Mouse (Mus musculus): ENCODE measurements around the gene Polr2l.
"Not testable (repeated sequence)": the region's sequence is repeated elsewhere in the genome, so short reads cannot be mapped to it uniquely, and the experiment has no call there.

Gene Polr2l

DNA sequence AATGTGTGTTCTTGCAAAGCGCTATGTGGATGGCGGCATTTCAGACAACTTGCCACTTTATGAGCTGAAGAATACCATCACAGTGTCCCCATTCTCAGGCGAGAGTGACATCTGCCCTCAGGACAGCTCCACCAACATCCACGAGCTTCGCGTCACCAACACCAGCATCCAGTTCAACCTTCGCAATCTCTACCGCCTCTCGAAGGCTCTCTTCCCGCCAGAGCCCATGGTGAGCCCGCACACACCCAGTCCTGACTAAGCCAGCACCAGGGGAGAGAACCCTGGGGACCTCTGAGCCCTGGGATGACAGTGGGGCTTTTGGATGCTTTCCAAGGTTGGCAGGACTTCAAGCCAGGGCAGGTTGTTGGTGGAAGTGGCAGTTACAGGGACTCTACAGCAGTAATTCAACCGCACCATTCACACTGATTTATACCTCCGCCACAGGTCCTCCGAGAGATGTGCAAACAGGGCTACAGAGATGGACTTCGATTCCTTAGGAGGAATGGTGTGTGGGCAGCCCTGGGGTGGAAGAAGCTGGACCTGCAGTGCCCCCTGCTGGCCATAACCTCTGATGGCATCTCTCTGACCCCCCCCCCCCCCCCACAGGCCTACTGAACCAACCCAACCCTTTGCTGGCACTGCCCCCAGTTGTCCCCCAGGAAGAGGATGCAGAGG lies 16.8 kb downstream of the Polr2l start:
- Histone ChIP-seq H3K27me3 (ENCODE audit: insufficient read depth, low read length) (peaks cover 50% of the 10 kb centered on the region), H3K36me3 (ENCODE audit: insufficient read depth, low read length) (peaks cover 17% of the 10 kb centered on the region), H3K4me1 (replicated peaks; ENCODE audit: low read depth, low read length) (peaks cover 77% of the 10 kb centered on the region), H3K9me3 (ENCODE audit: low read length) (no peaks in the 10 kb centered on the region), H3K4me3 (replicated peaks; ENCODE audit: low read length) (no peak overlapping the region)
- TF ChIP-seq NANOG (IDR thresholded peaks at IDR 0.05; ENCODE audit: borderline replicate concordance, low read length), result no peak
- peak; percentile 37 for TF ChIP-seq CTCF (conservative IDR thresholded peaks at IDR 0.05; ENCODE audit: low read length)

DNA sequence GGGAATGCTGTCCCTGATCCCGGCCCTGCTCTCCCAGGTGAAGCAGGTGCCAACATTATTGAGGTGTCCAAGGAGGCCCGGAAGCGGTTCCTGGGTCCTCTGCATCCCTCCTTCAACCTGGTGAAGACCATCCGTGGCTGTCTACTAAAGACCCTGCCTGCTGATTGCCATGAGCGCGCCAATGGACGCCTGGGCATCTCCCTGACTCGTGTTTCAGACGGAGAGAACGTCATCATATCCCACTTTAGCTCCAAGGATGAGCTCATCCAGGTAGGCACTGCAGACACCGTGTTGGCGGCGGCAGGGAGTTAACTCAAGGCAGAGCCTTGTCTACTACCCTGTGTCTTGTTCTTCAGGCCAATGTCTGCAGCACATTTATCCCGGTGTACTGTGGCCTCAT lies 17.7 kb downstream of the Polr2l start:
- Histone ChIP-seq H3K4me1 (replicated peaks; ENCODE audit: low read depth, low read length) (peaks cover 73% of the 10 kb centered on the region), H3K4me3 (replicated peaks; ENCODE audit: low read length) (no peak overlapping the region), H3K27me3 (ENCODE audit: insufficient read depth, low read length) (peaks cover 41% of the 10 kb centered on the region), H3K36me3 (ENCODE audit: insufficient read depth, low read length) (peaks cover 18% of the 10 kb centered on the region), H3K9me3 (ENCODE audit: low read length) (no peaks in the 10 kb centered on the region)
- TF ChIP-seq POU5F1 (IDR thresholded peaks at IDR 0.05; ENCODE audit: borderline replicate concordance, low read length), result no peak
- TF ChIP-seq CTCF (conservative IDR thresholded peaks at IDR 0.05; ENCODE audit: low read length), result no peak
- TF ChIP-seq NANOG (IDR thresholded peaks at IDR 0.05; ENCODE audit: borderline replicate concordance, low read length), result no peak

DNA sequence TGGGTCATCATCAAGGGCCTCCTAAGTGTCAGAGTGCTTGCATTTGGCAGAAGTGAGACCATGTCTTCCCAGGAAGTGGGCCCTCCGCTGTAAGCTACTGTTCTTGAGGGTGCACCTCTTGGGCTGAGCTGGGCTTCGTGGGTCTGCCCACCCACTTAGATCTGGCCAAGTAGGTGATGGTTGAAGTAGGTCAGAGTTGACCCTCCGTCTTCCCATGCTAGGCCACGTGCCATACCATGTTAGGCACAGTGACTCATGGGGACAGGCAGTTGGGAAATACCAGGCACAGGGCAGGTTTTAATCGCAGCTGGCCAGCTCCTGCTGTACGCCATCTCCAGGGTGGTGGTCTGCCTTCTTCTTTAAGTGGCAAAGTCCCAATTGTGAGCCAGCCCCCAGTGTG lies 18.2 kb downstream of the Polr2l start:
- Histone ChIP-seq H3K4me3 (replicated peaks; ENCODE audit: low read length) (no peak overlapping the region), H3K4me1 (replicated peaks; ENCODE audit: low read depth, low read length) (peaks cover 74% of the 10 kb centered on the region), H3K27me3 (ENCODE audit: insufficient read depth, low read length) (peaks cover 37% of the 10 kb centered on the region), H3K36me3 (ENCODE audit: insufficient read depth, low read length) (peaks cover 23% of the 10 kb centered on the region), H3K9me3 (ENCODE audit: low read length) (no peaks in the 10 kb centered on the region)
- TF ChIP-seq NANOG (IDR thresholded peaks at IDR 0.05; ENCODE audit: borderline replicate concordance, low read length) (no peak), POU5F1 (IDR thresholded peaks at IDR 0.05; ENCODE audit: borderline replicate concordance, low read length) (no peak)

DNA sequence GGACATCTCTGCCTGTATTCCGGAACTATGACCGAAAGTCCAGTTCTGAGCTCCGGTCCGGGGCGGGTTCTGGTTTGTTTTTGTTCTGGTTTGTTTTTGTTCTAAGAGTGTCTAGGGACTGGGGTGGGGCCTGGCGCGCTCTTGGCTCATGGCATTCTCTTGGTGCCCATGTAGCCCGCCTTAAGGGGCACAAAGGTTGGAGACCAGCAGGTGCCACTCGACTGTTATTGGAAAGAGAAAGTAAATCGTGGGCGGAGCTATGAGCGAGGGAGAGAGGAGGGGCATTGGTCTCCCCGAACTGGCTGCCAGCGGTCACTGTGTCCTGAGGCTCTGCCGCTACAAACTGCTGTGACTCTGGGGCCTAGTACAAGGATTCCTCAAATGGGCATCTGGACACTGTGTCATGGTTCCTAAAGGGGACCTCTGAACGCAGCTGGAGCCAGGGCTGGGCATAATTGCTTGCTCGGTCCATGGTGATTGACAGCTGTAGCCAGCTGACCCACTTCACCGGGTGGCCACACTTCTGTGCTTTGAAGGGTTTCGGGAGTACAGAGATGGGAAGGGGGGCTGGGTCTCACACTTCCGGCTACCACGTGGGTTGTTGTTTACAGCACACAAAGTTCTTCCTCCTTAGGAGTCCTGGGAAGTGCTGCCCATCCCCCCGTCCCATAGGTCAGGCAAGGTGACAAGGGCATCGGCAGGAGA lies 19.2 kb downstream of the Polr2l start:
- H3K9me3 ChIP-seq (ENCODE audit: low read length), result no peaks in the 10 kb centered on the region
- TF ChIP-seq POU5F1 (IDR thresholded peaks at IDR 0.05; ENCODE audit: borderline replicate concordance, low read length) (no peak), NANOG (IDR thresholded peaks at IDR 0.05; ENCODE audit: borderline replicate concordance, low read length) (no peak), CTCF (conservative IDR thresholded peaks at IDR 0.05; ENCODE audit: low read length) (no peak)
- H3K27me3 ChIP-seq (ENCODE audit: insufficient read depth, low read length), result peaks cover 27% of the 10 kb centered on the region
- H3K36me3 ChIP-seq (ENCODE audit: insufficient read depth, low read length), result peaks cover 33% of the 10 kb centered on the region
- peak overlapping the region; percentile 91 for H3K4me3 ChIP-seq (replicated peaks; ENCODE audit: low read length)
- peaks cover 75% of the 10 kb centered on the region for H3K4me1 ChIP-seq (replicated peaks; ENCODE audit: low read depth, low read length)

DNA sequence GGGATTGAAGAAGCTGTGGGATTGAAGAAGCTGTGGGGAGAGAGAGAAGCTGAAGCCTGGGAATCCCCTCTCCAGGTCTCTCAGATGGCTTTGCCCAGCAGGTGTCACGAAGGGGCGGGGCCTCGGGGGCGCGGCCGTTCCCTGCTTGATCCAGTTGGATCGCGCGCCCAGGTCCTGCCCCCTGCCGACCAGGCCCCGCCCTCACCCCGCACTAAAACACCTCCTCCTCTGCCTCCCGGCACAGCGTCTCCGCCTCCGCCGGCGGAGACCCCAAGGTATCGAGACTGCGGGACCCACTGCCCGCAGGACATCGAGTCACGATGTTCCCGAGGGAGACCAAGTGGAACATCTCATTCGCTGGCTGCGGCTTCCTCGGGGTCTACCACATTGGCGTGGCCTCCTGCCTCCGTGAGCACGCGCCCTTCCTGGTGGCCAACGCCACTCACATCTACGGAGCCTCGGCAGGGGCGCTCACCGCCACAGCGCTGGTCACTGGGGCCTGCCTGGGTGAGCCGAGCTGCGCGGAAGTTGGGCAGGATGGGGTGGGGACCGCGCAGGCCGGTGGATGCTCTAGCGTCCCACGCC lies 19.9 kb downstream of the Polr2l start, which contains the start of gene Pnpla2:
Gene Pnpla2, plus strand, starts transcription at position 232 of the 585 bp plus-strand sequence.
- Histone ChIP-seq H3K4me1 (replicated peaks; ENCODE audit: low read depth, low read length) (peaks cover 75% of the 10 kb centered on the region), H3K4me3 (replicated peaks; ENCODE audit: low read length) (peak within 1 kb of the TSS; percentile 91), H3K36me3 (ENCODE audit: insufficient read depth, low read length) (peaks cover 40% of the 10 kb centered on the region), H3K27me3 (ENCODE audit: insufficient read depth, low read length) (peaks cover 20% of the 10 kb centered on the region), H3K9me3 (ENCODE audit: low read length) (no peaks in the 10 kb centered on the region)
- TF ChIP-seq POU5F1 (IDR thresholded peaks at IDR 0.05; ENCODE audit: borderline replicate concordance, low read length), result no peak
- no peak for TF ChIP-seq CTCF (conservative IDR thresholded peaks at IDR 0.05; ENCODE audit: low read length)
- no peak for TF ChIP-seq NANOG (IDR thresholded peaks at IDR 0.05; ENCODE audit: borderline replicate concordance, low read length)

DNA sequence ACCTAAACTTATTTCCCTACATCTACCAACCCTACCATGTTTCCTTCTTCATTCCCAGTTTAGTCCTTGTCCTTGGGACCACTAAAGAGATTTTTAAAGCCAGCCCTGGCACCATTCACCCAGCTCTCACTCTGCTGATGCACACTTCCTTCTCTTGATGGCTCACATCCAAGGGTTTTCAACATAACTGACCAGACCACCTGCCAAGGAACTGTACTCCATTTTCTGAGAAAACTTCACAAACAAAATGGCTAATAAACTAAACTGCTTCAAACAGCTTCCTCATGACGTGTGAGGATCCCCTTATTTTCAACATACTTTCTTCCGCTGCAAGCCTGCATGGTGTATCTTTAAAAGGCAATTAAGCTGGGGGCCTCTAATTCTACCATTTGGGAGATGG lies 21.3 kb downstream of the Polr2l start:
- no peak for TF ChIP-seq CTCF (conservative IDR thresholded peaks at IDR 0.05; ENCODE audit: low read length)
- TF ChIP-seq NANOG (IDR thresholded peaks at IDR 0.05; ENCODE audit: borderline replicate concordance, low read length), result no peak
- no peak for TF ChIP-seq POU5F1 (IDR thresholded peaks at IDR 0.05; ENCODE audit: borderline replicate concordance, low read length)
- Histone ChIP-seq H3K4me1 (replicated peaks; ENCODE audit: low read depth, low read length) (peaks cover 75% of the 10 kb centered on the region), H3K4me3 (replicated peaks; ENCODE audit: low read length) (no peak overlapping the region), H3K27me3 (ENCODE audit: insufficient read depth, low read length) (peaks cover 13% of the 10 kb centered on the region), H3K36me3 (ENCODE audit: insufficient read depth, low read length) (peaks cover 50% of the 10 kb centered on the region), H3K9me3 (ENCODE audit: low read length) (no peaks in the 10 kb centered on the region)

DNA sequence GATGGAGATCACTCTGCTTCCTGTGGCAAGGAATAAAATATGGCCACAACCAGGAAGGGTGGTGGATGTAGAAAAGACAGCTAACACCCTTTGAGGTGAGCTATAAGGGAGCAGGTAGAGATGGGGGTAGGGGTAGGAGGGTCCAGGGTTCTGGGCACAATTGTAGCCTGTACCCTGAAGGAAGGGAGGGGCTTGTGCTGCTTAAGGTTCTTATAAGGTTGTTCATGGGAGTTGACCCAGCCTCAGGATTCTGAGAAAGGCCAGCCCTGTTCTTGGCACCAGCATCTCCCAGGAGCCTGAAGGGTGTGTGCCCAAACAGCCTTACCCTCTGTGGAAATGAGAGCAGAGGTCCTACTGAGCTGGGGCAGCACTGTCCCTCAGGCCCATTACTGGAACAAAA lies 23.0 kb downstream of the Polr2l start:
- Histone ChIP-seq H3K4me1 (replicated peaks; ENCODE audit: low read depth, low read length) (peaks cover 60% of the 10 kb centered on the region), H3K27me3 (ENCODE audit: insufficient read depth, low read length) (peaks cover 7% of the 10 kb centered on the region), H3K36me3 (ENCODE audit: insufficient read depth, low read length) (peaks cover 49% of the 10 kb centered on the region), H3K4me3 (replicated peaks; ENCODE audit: low read length) (no peak overlapping the region), H3K9me3 (ENCODE audit: low read length) (no peaks in the 10 kb centered on the region)
- TF ChIP-seq CTCF (conservative IDR thresholded peaks at IDR 0.05; ENCODE audit: low read length), result no peak
- TF ChIP-seq POU5F1 (IDR thresholded peaks at IDR 0.05; ENCODE audit: borderline replicate concordance, low read length), result no peak
- no peak for TF ChIP-seq NANOG (IDR thresholded peaks at IDR 0.05; ENCODE audit: borderline replicate concordance, low read length)

DNA sequence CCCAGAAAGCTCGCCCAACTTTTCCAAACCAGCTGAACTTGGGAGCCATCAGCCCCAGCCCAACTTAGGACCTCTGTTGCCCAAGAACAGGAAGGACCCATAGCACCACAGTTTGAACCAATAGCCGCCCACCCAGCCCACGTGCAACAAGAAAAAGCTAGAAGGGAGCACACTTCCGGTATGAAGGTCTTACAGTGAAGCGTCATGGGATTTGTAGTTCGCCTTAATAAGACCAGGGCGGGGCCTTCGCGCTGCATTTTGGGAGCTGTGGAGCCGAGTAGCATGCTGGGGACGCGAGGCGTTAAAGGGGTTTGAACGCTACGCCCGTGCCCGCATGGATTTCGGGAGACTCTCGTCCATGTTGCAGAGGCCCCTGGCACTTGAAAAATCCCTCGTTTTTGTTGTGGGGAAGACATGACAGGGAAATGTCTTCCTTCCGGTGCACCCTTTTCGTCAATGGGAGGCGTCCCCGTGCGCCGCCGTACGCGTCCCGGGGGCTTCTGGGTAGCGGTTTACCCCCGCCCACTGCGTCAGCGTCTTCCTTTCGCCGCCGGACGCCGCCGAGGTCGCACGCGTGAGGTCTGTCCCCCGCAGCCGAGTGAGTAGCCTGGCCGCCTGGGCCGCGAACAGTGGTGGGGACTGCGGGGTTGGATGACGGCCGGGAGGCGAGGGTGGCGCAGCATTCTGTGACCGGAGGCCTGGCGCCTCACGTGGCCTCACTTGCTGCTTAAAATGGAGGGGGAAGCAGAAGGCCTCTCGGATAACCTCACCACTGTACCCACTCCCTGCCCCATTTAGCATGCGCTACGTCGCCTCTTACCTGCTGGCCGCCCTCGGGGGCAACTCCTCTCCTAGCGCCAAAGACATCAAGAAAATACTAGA lies 27.6 kb downstream of the Polr2l start, which contains the start of gene Rplp2:
Gene Rplp2, plus strand, starts transcription at position 261 of the 882 bp plus-strand sequence.
- H3K4me1 ChIP-seq (replicated peaks; ENCODE audit: low read depth, low read length), result peaks cover 79% of the 10 kb centered on the region
- peaks cover 53% of the 10 kb centered on the region for H3K36me3 ChIP-seq (ENCODE audit: insufficient read depth, low read length)
- H3K9me3 ChIP-seq (ENCODE audit: low read length), result no peaks in the 10 kb centered on the region
- no peaks in the 10 kb centered on the region for H3K27me3 ChIP-seq (ENCODE audit: insufficient read depth, low read length)
- TF ChIP-seq POU5F1 (IDR thresholded peaks at IDR 0.05; ENCODE audit: borderline replicate concordance, low read length), result no peak
- no peak for TF ChIP-seq NANOG (IDR thresholded peaks at IDR 0.05; ENCODE audit: borderline replicate concordance, low read length)
- TF ChIP-seq CTCF (conservative IDR thresholded peaks at IDR 0.05; ENCODE audit: low read length), result no peak
- H3K4me3 ChIP-seq (replicated peaks; ENCODE audit: low read length), result peak within 1 kb of the TSS; percentile 96

DNA sequence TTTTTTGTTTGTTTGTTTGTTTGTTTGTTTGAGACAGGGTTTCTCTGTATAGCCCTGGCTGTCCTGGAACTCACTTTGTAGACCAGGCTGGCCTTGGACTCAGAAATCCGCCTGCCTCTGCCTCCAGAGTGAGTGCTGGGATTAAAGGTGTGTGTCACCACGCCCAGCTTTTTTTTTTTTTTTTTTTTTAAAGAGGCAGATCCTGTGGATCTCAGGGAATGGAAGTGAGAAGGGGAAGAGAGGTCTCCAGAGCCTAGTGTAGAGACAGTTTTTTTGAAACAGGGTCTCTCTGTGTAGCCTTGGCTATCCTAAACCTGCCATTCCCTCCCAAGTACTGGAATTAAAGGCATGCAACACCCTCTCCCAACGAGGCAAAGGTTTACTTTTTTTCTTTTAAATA lies 28.6 kb downstream of the Polr2l start:
- Histone ChIP-seq H3K4me1 (replicated peaks; ENCODE audit: low read depth, low read length) (peaks cover 80% of the 10 kb centered on the region), H3K36me3 (ENCODE audit: insufficient read depth, low read length) (peaks cover 53% of the 10 kb centered on the region), H3K4me3 (replicated peaks; ENCODE audit: low read length) (peak overlapping the region; percentile 96)
- H3K9me3 ChIP-seq (ENCODE audit: low read length); H3K27me3 ChIP-seq (ENCODE audit: insufficient read depth, low read length): not testable (repeated sequence)
